Mouse (Mus musculus) MEL (cell line): ENCODE measurements around the gene Larp7. TPM values are rescaled to one million over a fixed set of nuclear protein-coding genes. Genes with fewer than 3 reads are reported as not detected.

Source experiments
- DNase-seq: peaks from one replicate; pipeline ENCODE4 v3.0.0; 2011; ENCODE audit warnings: low read depth, low spot score
- H3K27ac ChIP-seq: 2 replicates; pipeline ENCODE4 v1.5.1; 2012; ENCODE audit warnings: low read depth, mild to moderate bottlenecking, control low read depth, low read length, moderate library complexity; ENCODE audit not compliant: control insufficient read depth
- H3K27me3 ChIP-seq, 2 experiments: fragments of 150-350 bp in 1 of 2; sonication (generic) in 1 of 2; 2 replicates each; pipeline ENCODE4 v1.6.1; 2012; ENCODE audit warnings: low read length in 2 of 2, mild to moderate bottlenecking in 2 of 2, improper control_type of control experiment in 1 of 2, moderate library complexity in 1 of 2; ENCODE audit not compliant: insufficient read depth in 2 of 2, control insufficient read depth in 1 of 2
- H3K36me3 ChIP-seq, 2 experiments: 2 replicates each; pipeline ENCODE4 v1.6.1; 2012 to 2014; ENCODE audit warnings: low read length in 2 of 2, improper control_type of control experiment in 1 of 2, inconsistent platforms in 1 of 2, mild to moderate bottlenecking in 1 of 2; ENCODE audit not compliant: insufficient read depth in 2 of 2, control insufficient read depth in 1 of 2
- H3K4me1 ChIP-seq, 2 experiments: fragments of 150-350 bp in 1 of 2; sonication (generic) in 1 of 2; 2 replicates each; pipeline ENCODE4 v1.6.1; 2012; ENCODE audit warnings: low read length in 2 of 2, improper control_type of control experiment in 1 of 2, mild to moderate bottlenecking in 1 of 2; ENCODE audit not compliant: insufficient read depth in 2 of 2, control insufficient read depth in 1 of 2
- H3K4me3 ChIP-seq, 2 experiments: fragments of 150-350 bp in 1 of 2; sonication (generic) in 1 of 2; 2 replicates each; pipeline ENCODE4 v1.5.1; 2012; ENCODE audit warnings: low read depth in 2 of 2, low read length in 2 of 2, mild to moderate bottlenecking in 2 of 2, moderate library complexity in 2 of 2, control low read depth in 1 of 2, improper control_type of control experiment in 1 of 2; ENCODE audit not compliant: control insufficient read depth in 1 of 2, insufficient read depth in 1 of 2
- H3K79me2 ChIP-seq: 2 replicates; pipeline ENCODE4 v1.6.1; 2012; ENCODE audit warnings: mild to moderate bottlenecking, low read length, moderate library complexity; ENCODE audit not compliant: control insufficient read depth, poor library complexity, insufficient read depth
- H3K9ac ChIP-seq: 2 replicates; pipeline ENCODE4 v1.6.1; 2012; ENCODE audit warnings: low read depth, mild to moderate bottlenecking, control low read depth, low read length, moderate library complexity; ENCODE audit not compliant: control insufficient read depth, poor library complexity, severe bottlenecking
- H3K9me3 ChIP-seq: fragments of 150-350 bp; sonication (generic); replicated peaks from 2 replicates; pipeline ENCODE4 v1.6.1; 2012; ENCODE audit warnings: mild to moderate bottlenecking, low read length, improper control_type of control experiment, moderate library complexity; ENCODE audit not compliant: insufficient read depth
- BHLHE40 ChIP-seq: IDR thresholded peaks from 2 replicates; pipeline ENCODE4 v1.6.1; 2012; ENCODE audit warnings: low read depth, mild to moderate bottlenecking, inconsistent platforms, low read length, improper control_type of control experiment, borderline replicate concordance
- CHD2 ChIP-seq: IDR thresholded peaks from 2 replicates; pipeline ENCODE4 v1.6.1; 2011; ENCODE audit warnings: low read length, improper control_type of control experiment
- CTCF ChIP-seq, 3 experiments: IDR thresholded peaks in 2 of 3; conservative IDR thresholded peaks in 1 of 3; 2 replicates each; pipeline ENCODE4 v1.5.1; 2011 to 2012; ENCODE audit warnings: low read length in 3 of 3, low read depth in 2 of 3, mild to moderate bottlenecking in 2 of 3, improper control_type of control experiment in 1 of 3, inconsistent platforms in 1 of 3, mixed read lengths in 1 of 3, moderate library complexity in 1 of 3; ENCODE audit not compliant: control insufficient read depth in 1 of 3, insufficient read depth in 1 of 3, poor library complexity in 1 of 3, severe bottlenecking in 1 of 3
- ELF1 ChIP-seq: IDR thresholded peaks from 2 replicates; pipeline ENCODE4 v1.6.1; 2014; ENCODE audit warnings: low read depth, mild to moderate bottlenecking, inconsistent platforms, low read length, improper control_type of control experiment, moderate library complexity
- EP300 ChIP-seq, 2 experiments: IDR thresholded peaks; 2 replicates each; pipeline ENCODE4 v1.6.1; 2011; ENCODE audit warnings: improper control_type of control experiment in 2 of 2, low read length in 2 of 2, low read depth in 1 of 2, mild to moderate bottlenecking in 1 of 2
- ETS1 ChIP-seq: IDR thresholded peaks from 2 replicates; pipeline ENCODE4 v1.6.1; 2012; ENCODE audit warnings: low read depth, mild to moderate bottlenecking, inconsistent platforms, low read length, improper control_type of control experiment, moderate library complexity
- KAT2A ChIP-seq: conservative IDR thresholded peaks from 2 replicates; pipeline ENCODE4 v1.6.1; 2012; ENCODE audit warnings: low read depth, low read length, improper control_type of control experiment, inconsistent platforms
- MAFK ChIP-seq: IDR thresholded peaks from 2 replicates; pipeline ENCODE4 v1.6.1; 2011; ENCODE audit warnings: low read depth, mild to moderate bottlenecking, low read length, improper control_type of control experiment, borderline replicate concordance
- MAX ChIP-seq: IDR thresholded peaks from 2 replicates; pipeline ENCODE4 v1.6.1; 2011; ENCODE audit warnings: low read length, improper control_type of control experiment
- MAZ ChIP-seq: IDR thresholded peaks from 2 replicates; pipeline ENCODE4 v1.6.1; 2012; ENCODE audit warnings: low read depth, mild to moderate bottlenecking, inconsistent platforms, low read length, improper control_type of control experiment
- MEF2A ChIP-seq: IDR thresholded peaks from 2 replicates; pipeline ENCODE4 v1.6.1; 2014; ENCODE audit warnings: low read depth, mild to moderate bottlenecking, inconsistent platforms, low read length, improper control_type of control experiment; ENCODE audit not compliant: poor library complexity, insufficient replicate concordance, severe bottlenecking; ENCODE audit errors: extremely low read depth
- NRF1 ChIP-seq: IDR thresholded peaks from 2 replicates; pipeline ENCODE4 v1.6.1; 2014; ENCODE audit warnings: low read depth, mild to moderate bottlenecking, inconsistent platforms, low read length, improper control_type of control experiment, moderate library complexity; ENCODE audit not compliant: poor library complexity, insufficient read depth, severe bottlenecking
- POLR2A ChIP-seq, 2 experiments: IDR thresholded peaks; 2 replicates each; pipeline ENCODE4 v1.6.1; 2011 to 2012; ENCODE audit warnings: low read length in 2 of 2, mild to moderate bottlenecking in 2 of 2, control low read depth in 1 of 2, improper control_type of control experiment in 1 of 2, low read depth in 1 of 2, moderate library complexity in 1 of 2; ENCODE audit not compliant: control insufficient read depth in 1 of 2, insufficient read depth in 1 of 2, poor library complexity in 1 of 2
- POLR2AphosphoS2 ChIP-seq: IDR thresholded peaks from 2 replicates; pipeline ENCODE4 v1.6.1; 2011; ENCODE audit warnings: low read length, improper control_type of control experiment
- POLR2AphosphoS5 ChIP-seq: IDR thresholded peaks from 2 replicates; pipeline ENCODE4 v1.6.1; 2012; ENCODE audit warnings: low read depth, borderline replicate concordance, mild to moderate bottlenecking, inconsistent platforms, low read length, moderate library complexity, mixed read lengths
- RAD21 ChIP-seq: IDR thresholded peaks from 2 replicates; pipeline ENCODE4 v1.6.1; 2011; ENCODE audit warnings: mild to moderate bottlenecking, low read depth, low read length, improper control_type of control experiment
- RCOR1 ChIP-seq: IDR thresholded peaks from 2 replicates; pipeline ENCODE4 v1.6.1; 2012; ENCODE audit warnings: low read depth, mild to moderate bottlenecking, inconsistent platforms, low read length, improper control_type of control experiment
- SIN3A ChIP-seq: IDR thresholded peaks from 2 replicates; pipeline ENCODE4 v1.6.1; 2012; ENCODE audit warnings: low read length, improper control_type of control experiment, inconsistent platforms
- SMC3 ChIP-seq: IDR thresholded peaks from 2 replicates; pipeline ENCODE4 v1.6.1; 2011; ENCODE audit warnings: low read depth, low read length, improper control_type of control experiment
- TAL1 ChIP-seq: IDR thresholded peaks from 2 replicates; pipeline ENCODE4 v1.6.1; 2012; ENCODE audit warnings: mild to moderate bottlenecking, inconsistent platforms, low read length, moderate library complexity, mixed read lengths
- TCF12 ChIP-seq: IDR thresholded peaks from 2 replicates; pipeline ENCODE4 v1.6.1; 2014; ENCODE audit warnings: low read depth, mild to moderate bottlenecking, inconsistent platforms, low read length, improper control_type of control experiment, moderate library complexity
- UBTF ChIP-seq: IDR thresholded peaks from 2 replicates; pipeline ENCODE4 v1.6.1; 2012; ENCODE audit warnings: low read depth, mild to moderate bottlenecking, inconsistent platforms, low read length, improper control_type of control experiment, moderate library complexity, borderline replicate concordance; ENCODE audit not compliant: insufficient read depth
- USF1 ChIP-seq: IDR thresholded peaks from 2 replicates; pipeline ENCODE4 v1.6.1; 2014; ENCODE audit warnings: low read depth, mild to moderate bottlenecking, inconsistent platforms, low read length, improper control_type of control experiment, moderate library complexity
- USF2 ChIP-seq, 2 experiments: IDR thresholded peaks; 2 replicates each; pipeline ENCODE4 v1.6.1; 2011 to 2012; ENCODE audit warnings: improper control_type of control experiment in 2 of 2, low read length in 2 of 2, borderline replicate concordance in 1 of 2, inconsistent platforms in 1 of 2, low read depth in 1 of 2, mild to moderate bottlenecking in 1 of 2; ENCODE audit not compliant: insufficient read depth in 1 of 2
- ZC3H11A ChIP-seq: IDR thresholded peaks from 2 replicates; pipeline ENCODE4 v1.6.1; 2012; ENCODE audit warnings: low read depth, mild to moderate bottlenecking, inconsistent platforms, low read length, improper control_type of control experiment
- ZMIZ1 ChIP-seq: IDR thresholded peaks from 2 replicates; pipeline ENCODE4 v1.6.1; 2012; ENCODE audit warnings: low read depth, mild to moderate bottlenecking, inconsistent platforms, low read length, improper control_type of control experiment, moderate library complexity
- ZNF384 ChIP-seq: IDR thresholded peaks from 2 replicates; pipeline ENCODE4 v1.6.1; 2012; ENCODE audit warnings: low read depth, mild to moderate bottlenecking, inconsistent platforms, low read length, improper control_type of control experiment
- polyA plus RNA-seq, 2 experiments: library from polyadenylated mRNA; stranded (reverse) in 1 of 2; unstranded in 1 of 2; fragments of >175 nt in 1 of 2; fragments of >200 nt in 1 of 2; gene quantifications; 2 replicates each; pipeline versions ENCODE4 v1.2.1 to v1.2.4; 2012; ENCODE audit warnings: low replicate concordance in 2 of 2, low read depth in 1 of 2; ENCODE audit not compliant: insufficient read length in 2 of 2, insufficient read depth in 1 of 2, missing spikeins in 1 of 2
- total RNA-seq: library from RNA; depleted of rRNA; stranded (reverse); fragments of 300-350 nt; gene quantifications from 2 replicates; pipeline ENCODE4 v1.2.3, GENCODE M21; 2012

Gene Larp7
- total and polyA plus RNA-seq, 3 experiments, result 50.5 to 252 (median 61.3) TPM

DNA sequence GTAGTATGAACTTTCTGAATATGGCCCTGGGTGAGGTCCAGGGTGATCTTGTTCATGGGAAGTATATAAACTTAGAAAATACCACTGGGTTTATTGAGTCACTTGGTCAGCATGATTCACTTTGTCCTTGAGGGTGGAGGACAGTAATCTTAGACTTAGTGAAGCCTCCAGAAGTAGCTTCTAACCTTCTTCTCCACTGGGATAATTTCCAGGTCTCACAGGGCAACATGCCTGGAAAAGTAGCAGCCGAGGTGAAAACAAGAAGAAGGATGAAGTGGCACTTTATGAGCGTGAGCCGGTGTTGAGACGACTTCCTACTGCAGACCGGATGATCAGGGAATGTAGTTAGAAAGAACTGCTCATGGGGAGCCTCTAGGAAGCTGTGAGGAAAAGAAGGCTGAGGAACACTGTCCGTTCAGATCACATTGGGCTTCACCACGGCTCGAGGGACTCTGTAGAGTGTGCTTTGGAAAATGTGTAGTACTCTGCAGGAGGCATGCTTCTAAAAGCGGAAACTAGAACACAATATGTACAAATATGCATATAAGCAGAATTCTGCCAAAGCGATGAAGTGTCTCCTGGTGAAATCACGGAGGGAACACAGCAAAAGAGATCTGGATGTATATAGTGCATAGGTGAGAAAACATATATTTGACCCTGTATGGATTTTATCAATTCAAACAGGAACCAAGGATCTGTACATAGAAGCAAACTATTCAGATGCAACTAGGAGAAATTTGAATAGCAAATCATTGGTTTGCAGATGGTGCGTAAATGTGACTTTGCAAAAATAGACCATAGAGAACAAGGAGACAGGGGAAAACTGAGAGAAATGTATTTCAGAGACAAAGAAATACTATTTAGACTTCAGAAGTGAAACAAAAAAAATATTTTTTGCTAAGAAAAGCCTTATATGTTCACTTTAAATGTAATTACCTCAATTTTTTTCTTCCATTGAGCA is 41.1 kb downstream of the Larp7 start:
- Histone ChIP-seq H3K79me2 (no peaks in the 10 kb centered on the region), H3K4me1 (peaks cover 4 to 9% of the 10 kb centered on the region in 2 experiments), H3K9me3 (no peaks in the 10 kb centered on the region), H3K36me3 (peaks cover 0 to 4% of the 10 kb centered on the region in 2 experiments; a peak in 2 of 4 replicates), H3K27ac (no peak overlapping the region), H3K27me3 (no peaks in the 10 kb centered on the region), H3K4me3 (no peak overlapping the region), H3K9ac (no peak overlapping the region)
- DNase-seq, result no peak
- TF ChIP-seq SMC3, result no peak
- no peak for TF ChIP-seq USF2 (IDR thresholded peaks at IDR 0.05; ENCODE audit: borderline replicate concordance in 1 of 2, insufficient read depth in 1 of 2, low read depth in 1 of 2, low read length in 2 of 2)
- no peak for TF ChIP-seq CHD2
- no peak for TF ChIP-seq USF1
- TF ChIP-seq BHLHE40, result no peak
- TF ChIP-seq ETS1, result no peak
- no peak for TF ChIP-seq KAT2A

DNA sequence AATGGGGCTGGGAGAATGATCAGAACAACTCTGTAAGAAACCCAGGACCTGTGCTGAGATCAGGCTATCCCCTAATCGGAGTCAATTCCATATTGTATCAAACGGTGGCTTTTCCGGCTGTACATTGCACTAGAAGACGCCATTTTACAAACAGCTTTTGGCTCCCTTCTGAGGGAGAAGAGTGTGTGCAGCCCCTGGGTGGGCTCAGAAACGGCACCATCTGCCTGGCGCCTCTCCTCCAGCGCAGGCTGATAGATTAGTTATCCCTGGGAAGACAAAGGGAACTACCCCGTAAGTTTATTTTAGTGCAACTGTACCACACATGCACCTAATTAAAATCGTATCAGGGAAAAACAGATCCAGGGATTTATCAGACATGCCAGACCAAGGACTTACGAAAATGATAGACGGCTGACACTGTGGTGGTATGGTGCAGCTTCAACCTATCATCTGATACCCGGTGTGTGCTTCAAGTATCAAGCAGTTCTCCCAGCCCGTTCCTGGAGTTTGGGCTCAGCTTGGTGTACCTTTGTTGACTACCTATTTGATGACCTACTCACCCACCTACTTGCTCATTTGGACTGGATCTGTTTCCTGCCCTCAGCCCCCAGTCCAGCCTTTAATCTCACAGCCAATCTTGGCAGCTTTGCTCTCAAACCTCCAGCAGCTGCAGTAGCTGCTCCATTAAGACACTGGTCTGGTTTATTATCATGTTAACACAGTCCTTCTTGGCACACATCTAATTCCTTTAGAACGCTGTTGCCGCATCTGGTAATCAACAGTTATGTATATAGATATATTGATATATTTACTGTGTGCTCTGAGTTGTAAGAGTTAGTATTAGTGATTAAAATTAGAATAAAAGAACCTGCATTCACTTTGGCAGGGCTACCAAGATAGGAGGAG is 45.0 kb downstream of the Larp7 start:
- Histone ChIP-seq H3K27ac (0 out of 2 replicates have a peak overlapping the region, but pooled peaks have one; percentile 9), H3K9ac (no peak overlapping the region), H3K79me2 (no peaks in the 10 kb centered on the region), H3K4me1 (peaks cover 4 to 9% of the 10 kb centered on the region in 2 experiments), H3K4me3 (peak overlapping the region; percentile 20 to 25; a peak in 3 of 4 replicates), H3K36me3 (peaks cover 0 to 4% of the 10 kb centered on the region in 2 experiments; a peak in 2 of 4 replicates), H3K27me3 (no peaks in the 10 kb centered on the region), H3K9me3 (no peaks in the 10 kb centered on the region)
- DNase-seq, result peak; percentile 54
- TF ChIP-seq NRF1, result no peak
- TF ChIP-seq TCF12, result peak; percentile 84
- no peak for TF ChIP-seq POLR2AphosphoS2
- TF ChIP-seq ZNF384, result no peak
- no peak for TF ChIP-seq MAX
- TF ChIP-seq MAZ, result no peak
- peak; percentile 44 for TF ChIP-seq TAL1
- TF ChIP-seq UBTF, result no peak
- TF ChIP-seq RAD21, result no peak
- peak; percentile 58 to 70 for TF ChIP-seq EP300 (IDR thresholded peaks at IDR 0.05; ENCODE audit: low read depth in 1 of 2, low read length in 2 of 2)
- TF ChIP-seq ELF1, result no peak
- peak; percentile 11; the same call in 1 of the 2 replicates for TF ChIP-seq ETS1
- no peak for TF ChIP-seq ZMIZ1
- TF ChIP-seq MAFK, result no peak
- no peak for TF ChIP-seq POLR2A (IDR thresholded peaks at IDR 0.05; ENCODE audit: control insufficient read depth in 1 of 2, insufficient read depth in 1 of 2, low read depth in 1 of 2, low read length in 2 of 2, poor library complexity in 1 of 2)
- TF ChIP-seq ZC3H11A, result no peak
- TF ChIP-seq POLR2AphosphoS5, result no peak
- TF ChIP-seq RCOR1, result peak; percentile 44; the same call in 1 of the 2 replicates
- TF ChIP-seq MEF2A, result no peak
- TF ChIP-seq CTCF (IDR thresholded peaks at IDR 0.05 in 2 of 3, conservative IDR thresholded peaks at IDR 0.05 in 1 of 3; ENCODE audit: control insufficient read depth in 1 of 3, insufficient read depth in 1 of 3, low read depth in 2 of 3, low read length in 3 of 3, poor library complexity in 1 of 3, severe bottlenecking in 1 of 3), result no peak
- no peak for TF ChIP-seq SIN3A
